Mouse (Mus musculus) thymus, adult 2 months (tissue): ENCODE measurements around the gene Mrtfb.

Experiments used
- CTCF ChIP-seq: fragments of 200-500 bp; IDR thresholded peaks from 2 replicates; pipeline ENCODE4 v1.5.1; 2012; ENCODE audit warnings: mild to moderate bottlenecking, control low read depth, low read length, moderate library complexity, borderline replicate concordance; ENCODE audit not compliant: control insufficient read depth, poor library complexity, insufficient read depth; ENCODE audit errors: extremely low read depth
- POLR2A ChIP-seq: fragments of 200-500 bp; IDR thresholded peaks from 2 replicates; pipeline ENCODE4 v1.6.1; 2012; ENCODE audit warnings: mild to moderate bottlenecking, low read length, control low read depth, moderate library complexity; ENCODE audit not compliant: control insufficient read depth, poor library complexity, insufficient read depth; ENCODE audit errors: extremely low read depth

GRCm38 (mm10) chr16:13367466-13367856 lies 111.2 kb downstream of the Mrtfb start:
- no peak for TF ChIP-seq CTCF
- no peak for TF ChIP-seq POLR2A
